Mouse (Mus musculus) heart, embryonic 12.5 days (tissue): ENCODE data around the gene Foxj1. TPM values are rescaled to one million over a fixed set of nuclear protein-coding genes. Genes with fewer than 3 reads are reported as not detected.

Experiments used
- ATAC-seq: fragments of 200-750 bp; cut with Nextera tagmentation; 2 replicates; pipeline ENCODE4 v1.8.0; 2017; ENCODE audit warnings: moderate TSS enrichment, moderate library complexity; ENCODE audit not compliant: insufficient number of reproducible peaks, low FRiP score
- H3K27ac ChIP-seq: fragments of 300-500 bp; sonication (generic); 2 replicates; pipeline ENCODE4 v1.5.1; 2016; ENCODE audit warnings: mild to moderate bottlenecking, moderate library complexity; ENCODE audit not compliant: poor library complexity, severe bottlenecking
- H3K27me3 ChIP-seq: fragments of 300-500 bp; sonication (generic); replicated peaks from 2 replicates; pipeline ENCODE4 v1.6.1; 2016; ENCODE audit warnings: mild to moderate bottlenecking, moderate library complexity
- H3K36me3 ChIP-seq: fragments of 300-500 bp; sonication (generic); 2 replicates; pipeline ENCODE4 v1.6.1; 2016; ENCODE audit warnings: mild to moderate bottlenecking, moderate library complexity
- H3K4me1 ChIP-seq: fragments of 300-500 bp; sonication (generic); replicated peaks from 2 replicates; pipeline ENCODE4 v1.6.1; 2016; ENCODE audit warnings: mild to moderate bottlenecking
- H3K4me2 ChIP-seq: fragments of 300-500 bp; sonication (generic); 2 replicates; pipeline ENCODE4 v1.6.1; 2016; ENCODE audit warnings: mild to moderate bottlenecking, moderate library complexity
- H3K4me3 ChIP-seq: fragments of 300-500 bp; sonication (generic); 2 replicates; pipeline ENCODE4 v1.5.1; 2016; ENCODE audit warnings: mild to moderate bottlenecking
- H3K9ac ChIP-seq: fragments of 300-500 bp; sonication (generic); 2 replicates; pipeline ENCODE4 v1.6.1; 2016; ENCODE audit warnings: mild to moderate bottlenecking, moderate library complexity
- H3K9me3 ChIP-seq: fragments of 300-500 bp; sonication (generic); replicated peaks from 2 replicates; pipeline ENCODE4 v1.6.1; 2016; ENCODE audit warnings: mild to moderate bottlenecking, moderate library complexity
- WGBS: fragments of 180-500 bp; shearing (Covaris S2); methylation state at CpG from one replicate; pipeline ENCODE4 v1.1.7; 2016; 5-methylcytosine and 5-hydroxymethylcytosine counted together
- polyA plus RNA-seq: library from polyadenylated mRNA; unstranded; fragments of >200 nt; fragmentation: Nextera tagmentation; extraction: Ambion mirVana; gene quantifications from 2 replicates; pipeline ENCODE4 v1.2.1, GENCODE M21; 2016

Gene Foxj1
- polyA plus RNA-seq, 1 experiment from 2014 or later, result 0.40 TPM

DNA sequence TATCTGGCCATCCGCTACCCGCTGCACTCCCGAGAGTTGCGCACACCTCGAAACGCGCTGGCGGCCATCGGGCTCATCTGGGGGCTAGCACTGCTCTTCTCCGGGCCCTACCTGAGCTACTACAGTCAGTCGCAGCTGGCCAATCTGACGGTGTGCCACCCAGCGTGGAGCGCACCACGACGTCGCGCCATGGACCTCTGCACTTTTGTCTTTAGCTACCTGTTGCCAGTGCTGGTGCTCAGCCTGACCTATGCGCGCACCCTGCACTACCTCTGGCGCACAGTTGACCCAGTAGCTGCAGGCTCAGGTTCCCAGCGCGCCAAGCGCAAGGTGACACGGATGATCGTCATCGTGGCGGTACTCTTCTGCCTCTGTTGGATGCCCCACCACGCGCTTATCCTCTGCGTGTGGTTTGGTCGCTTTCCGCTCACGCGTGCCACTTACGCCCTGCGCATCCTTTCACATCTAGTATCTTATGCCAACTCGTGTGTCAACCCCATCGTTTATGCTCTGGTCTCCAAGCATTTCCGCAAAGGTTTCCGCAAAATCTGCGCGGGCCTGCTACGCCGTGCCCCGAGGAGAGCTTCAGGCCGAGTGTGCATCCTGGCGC, 52.2 kb downstream of the Foxj1 start:
- Histone ChIP-seq H3K9me3 (0 out of 2 replicates have a peak, but pooled peaks cover 5% of the 10 kb centered on the region), H3K4me2 (peak overlapping the region; percentile 7; the same call in 1 of the 2 replicates), H3K36me3 (peaks cover 5% of the 10 kb centered on the region), H3K27me3 (peaks cover 67% of the 10 kb centered on the region), H3K27ac (no peak overlapping the region), H3K4me1 (peaks cover 20% of the 10 kb centered on the region), H3K4me3 (peak overlapping the region; percentile 3; the same call in 1 of the 2 replicates), H3K9ac (no peak overlapping the region)
- ATAC-seq, result no peak
- WGBS, result 10% methylated on average over 48 of the region's 48 CpGs

DNA sequence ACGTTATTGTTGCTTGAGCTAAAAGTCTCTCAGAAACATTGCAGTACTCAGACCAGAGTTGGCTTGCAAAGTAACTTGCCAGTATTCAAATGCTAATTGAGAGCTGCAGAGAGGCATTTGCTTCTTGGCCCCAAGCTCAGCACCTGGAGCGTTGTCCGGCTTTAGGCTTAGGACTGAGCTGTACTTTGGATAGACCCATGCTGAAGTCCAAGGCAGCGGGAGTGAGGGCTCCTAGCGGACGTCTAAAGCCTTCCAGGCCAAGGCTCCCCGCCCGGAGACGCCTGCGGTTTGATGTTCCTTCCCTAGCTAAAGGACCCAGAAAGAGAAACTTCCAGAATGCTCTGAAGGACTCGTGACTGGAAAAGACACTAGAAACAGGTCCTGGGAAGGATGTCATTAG, 53.1 kb downstream of the Foxj1 start:
- peak overlapping the region; percentile 67 for H3K4me2 ChIP-seq
- 0 out of 2 replicates have a peak, but pooled peaks cover 5% of the 10 kb centered on the region for H3K9me3 ChIP-seq
- H3K27me3 ChIP-seq, result peaks cover 67% of the 10 kb centered on the region

DNA sequence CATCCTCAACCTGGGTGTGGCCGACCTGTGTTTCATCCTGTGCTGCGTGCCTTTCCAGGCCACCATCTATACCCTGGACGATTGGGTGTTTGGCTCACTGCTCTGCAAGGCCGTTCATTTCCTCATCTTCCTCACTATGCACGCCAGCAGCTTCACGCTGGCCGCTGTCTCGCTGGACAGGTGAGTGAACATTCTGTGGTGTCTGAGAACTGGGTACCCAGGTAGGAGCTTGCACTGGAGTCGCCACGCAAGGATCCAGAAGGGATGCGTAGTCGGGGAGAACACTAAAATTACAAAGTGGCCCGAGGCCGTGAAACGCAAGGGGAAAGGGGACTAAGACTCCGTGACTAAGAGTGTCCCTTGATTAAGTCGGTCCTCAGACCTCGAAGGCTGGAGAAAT, 53.5 kb downstream of the Foxj1 start:
- Histone ChIP-seq H3K4me2 (peak overlapping the region; percentile 67), H3K36me3 (no peaks in the 10 kb centered on the region), H3K27me3 (peaks cover 67% of the 10 kb centered on the region), H3K9me3 (0 out of 2 replicates have a peak, but pooled peaks cover 5% of the 10 kb centered on the region), H3K4me3 (peak overlapping the region; percentile 39), H3K9ac (peak overlapping the region; percentile 47), H3K27ac (no peak overlapping the region), H3K4me1 (peaks cover 18% of the 10 kb centered on the region)
- WGBS, result 3% methylated on average over 18 of the region's 18 CpGs
- no peak for ATAC-seq

More for the DNA sequence above, 53.1 kb downstream of the Foxj1 start:
- H3K27ac ChIP-seq, result no peak overlapping the region
- peak overlapping the region; percentile 39 for H3K4me3 ChIP-seq
- no peak overlapping the region for H3K9ac ChIP-seq
- ATAC-seq, result no peak
- H3K36me3 ChIP-seq, result no peaks in the 10 kb centered on the region
- 3% methylated on average over 11 of the region's 11 CpGs for WGBS
- H3K4me1 ChIP-seq, result peaks cover 18% of the 10 kb centered on the region

DNA sequence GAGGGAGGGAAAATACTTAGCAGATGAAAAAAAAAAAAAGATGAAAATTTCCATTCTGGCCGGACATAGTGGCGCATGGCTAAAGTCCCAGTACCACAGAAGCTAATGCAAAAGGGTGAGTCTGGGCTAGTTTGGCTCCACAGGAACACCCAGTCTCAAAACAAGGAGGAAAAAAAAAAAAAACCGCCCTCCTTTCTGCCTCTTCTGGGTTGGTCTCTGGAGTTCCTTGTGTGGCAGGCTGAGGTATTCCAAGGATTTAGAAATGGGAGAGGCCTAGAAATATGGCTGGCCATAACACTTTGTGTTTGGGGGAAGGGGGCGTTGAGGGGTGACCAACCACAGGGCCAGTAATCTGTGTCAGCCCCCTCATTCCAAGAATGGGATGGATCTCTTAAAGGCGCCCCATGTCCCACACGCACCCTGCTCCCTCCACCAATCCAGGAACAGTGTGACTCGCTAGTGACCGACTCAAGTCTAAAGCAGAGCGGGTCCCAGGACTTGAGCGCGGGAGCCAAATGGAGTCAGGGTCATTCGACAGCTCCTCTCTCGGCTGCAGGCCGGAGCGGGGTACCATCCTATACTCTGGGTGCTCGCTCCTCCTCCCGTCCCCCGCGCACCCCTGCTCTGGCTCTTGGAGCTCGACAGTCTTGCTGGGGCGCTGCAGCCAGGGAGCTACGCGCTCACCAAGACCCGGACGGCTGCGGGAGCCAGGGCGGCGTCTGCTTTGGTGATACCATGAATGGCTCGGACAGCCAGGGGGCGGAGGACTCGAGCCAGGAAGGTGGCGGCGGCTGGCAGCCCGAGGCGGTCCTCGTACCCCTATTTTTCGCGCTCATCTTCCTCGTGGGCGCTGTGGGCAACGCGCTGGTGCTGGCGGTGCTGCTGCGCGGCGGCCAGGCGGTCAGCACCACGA, 54.2 kb downstream of the Foxj1 start, which contains the start of gene Galr2:
Gene Galr2, plus strand, starts transcription at position 189 of the 913 bp plus-strand sequence.
- Histone ChIP-seq H3K4me1 (peaks cover 18% of the 10 kb centered on the region), H3K27ac (no peak within 1 kb of the TSS), H3K27me3 (peaks cover 65% of the 10 kb centered on the region), H3K9me3 (0 out of 2 replicates have a peak, but pooled peaks cover 5% of the 10 kb centered on the region), H3K4me2 (peak within 1 kb of the TSS; percentile 67), H3K4me3 (peak within 1 kb of the TSS; percentile 39), H3K36me3 (no peaks in the 10 kb centered on the region), H3K9ac (peak within 1 kb of the TSS; percentile 47)
- ATAC-seq, result no peak
- 5% methylated on average over 48 of the region's 48 CpGs for WGBS

Other genes with a start within 250 kb of the Foxj1 start
- gene Wbp2, start 248.4 kb downstream of the Foxj1 start, polyA plus RNA-seq, result 137 and 141 TPM in 2 replicates
- gene Trim47, start 208.2 kb downstream of the Foxj1 start, polyA plus RNA-seq, result 54.8 and 58.2 TPM in 2 replicates
- gene Trim65, start 204.3 kb downstream of the Foxj1 start, polyA plus RNA-seq, result 4.7 and 4.9 TPM in 2 replicates
- 85.0 and 89.1 TPM in 2 replicates for gene Mrpl38, start 196.5 kb downstream of the Foxj1 start, polyA plus RNA-seq
- gene Fbf1, start 167.2 kb downstream of the Foxj1 start, polyA plus RNA-seq, result 37.2 and 37.5 TPM in 2 replicates
- gene Ten1, start 136.5 kb downstream of the Foxj1 start, polyA plus RNA-seq, result 74.9 and 75.5 TPM in 2 replicates
- gene Acox1, start 136.4 kb downstream of the Foxj1 start, polyA plus RNA-seq, result 36.1 and 38.3 TPM in 2 replicates
- gene Evpl, start 97.3 kb downstream of the Foxj1 start, polyA plus RNA-seq, result 0.53 and 0.84 TPM in 2 replicates
- gene Srp68, start 61.2 kb downstream of the Foxj1 start, polyA plus RNA-seq, result 73.9 and 74.8 TPM in 2 replicates
- gene Galr2, start 54.5 kb downstream of the Foxj1 start, polyA plus RNA-seq, result 0.09 TPM in 1 of 2 replicates, not detected in the other
- gene Exoc7, start 28.2 kb downstream of the Foxj1 start, polyA plus RNA-seq, result 47.8 and 51.3 TPM in 2 replicates
- 11.0 and 12.3 TPM in 2 replicates for gene Rnf157, start 77.6 kb upstream of the Foxj1 start, polyA plus RNA-seq
- gene Ubald2, start 98.7 kb upstream of the Foxj1 start, polyA plus RNA-seq, result 33.7 and 34.2 TPM in 2 replicates
- gene Qrich2, start 130.8 kb upstream of the Foxj1 start, polyA plus RNA-seq, result not detected in 2 replicates
- 94.8 and 96.8 TPM in 2 replicates for gene Prpsap1, start 158.8 kb upstream of the Foxj1 start, polyA plus RNA-seq
- gene Sphk1, start 195.5 kb upstream of the Foxj1 start, polyA plus RNA-seq, result 1.6 and 2.1 TPM in 2 replicates
- 18.1 and 19.9 TPM in 2 replicates for gene Ube2o, start 246.0 kb upstream of the Foxj1 start, polyA plus RNA-seq